Mouse (Mus musculus) liver, embryonic 16.5 days (tissue): Measurements from ENCODE around the gene Nrxn3. TPM values are rescaled to one million over a fixed set of nuclear protein-coding genes. Genes with fewer than 3 reads are reported as not detected.

Source experiments
- ATAC-seq: fragments of 200-750 bp; cut with Nextera tagmentation; 2 replicates; pipeline ENCODE4 v1.8.0; 2017; ENCODE audit warnings: low read depth, mild to moderate bottlenecking, moderate number of reproducible peaks, moderate library complexity
- H3K27ac ChIP-seq: fragments of 300-500 bp; sonication (generic); 2 replicates; pipeline ENCODE4 v1.5.1; 2014; ENCODE audit warnings: mild to moderate bottlenecking, low read length
- H3K27me3 ChIP-seq: fragments of 300-500 bp; sonication (generic); 2 replicates; pipeline ENCODE4 v1.6.1; 2014; ENCODE audit warnings: low read depth, low read length, mixed read lengths; ENCODE audit not compliant: control insufficient read depth, insufficient read depth
- H3K36me3 ChIP-seq: fragments of 300-500 bp; sonication (generic); 2 replicates; pipeline ENCODE4 v1.6.1; 2014; ENCODE audit warnings: mild to moderate bottlenecking; ENCODE audit not compliant: control insufficient read depth, insufficient read depth
- H3K4me1 ChIP-seq: fragments of 300-500 bp; sonication (generic); 2 replicates; pipeline ENCODE4 v1.6.1; 2014; ENCODE audit warnings: low read depth, low read length, mixed read lengths; ENCODE audit not compliant: control insufficient read depth
- H3K4me2 ChIP-seq: fragments of 300-500 bp; sonication (generic); 2 replicates; pipeline ENCODE4 v1.6.1; 2014; ENCODE audit warnings: low read depth, low read length, mixed read lengths
- H3K4me3 ChIP-seq: fragments of 300-500 bp; sonication (generic); 2 replicates; pipeline ENCODE4 v1.5.1; 2014; ENCODE audit warnings: low read depth, mild to moderate bottlenecking, low read length
- H3K9ac ChIP-seq: fragments of 300-500 bp; sonication (generic); 2 replicates; pipeline ENCODE4 v1.6.1; 2014; ENCODE audit warnings: low read depth, low read length
- H3K9me3 ChIP-seq: fragments of 300-500 bp; sonication (generic); replicated peaks from 2 replicates; pipeline ENCODE4 v1.6.1; 2016; ENCODE audit warnings: low read length; ENCODE audit not compliant: control insufficient read depth
- WGBS: fragments of 180-500 bp; shearing (Covaris S2); extraction: QIAGEN DNeasy Blood & Tissue Kit; methylation state at CpG from one replicate; pipeline ENCODE4 v1.1.7; 2014; ENCODE audit not compliant: insufficient replicate concordance; 5-methylcytosine and 5-hydroxymethylcytosine counted together
- polyA plus RNA-seq: library from polyadenylated mRNA; unstranded; fragments of >200 nt; fragmentation: Nextera tagmentation; extraction: Ambion mirVana; gene quantifications from 2 replicates; pipeline ENCODE4 v1.2.1, GENCODE M21; 2015

Gene Nrxn3
- polyA plus RNA-seq, 1 experiment from 2014 or later = 0.25 TPM

DNA sequence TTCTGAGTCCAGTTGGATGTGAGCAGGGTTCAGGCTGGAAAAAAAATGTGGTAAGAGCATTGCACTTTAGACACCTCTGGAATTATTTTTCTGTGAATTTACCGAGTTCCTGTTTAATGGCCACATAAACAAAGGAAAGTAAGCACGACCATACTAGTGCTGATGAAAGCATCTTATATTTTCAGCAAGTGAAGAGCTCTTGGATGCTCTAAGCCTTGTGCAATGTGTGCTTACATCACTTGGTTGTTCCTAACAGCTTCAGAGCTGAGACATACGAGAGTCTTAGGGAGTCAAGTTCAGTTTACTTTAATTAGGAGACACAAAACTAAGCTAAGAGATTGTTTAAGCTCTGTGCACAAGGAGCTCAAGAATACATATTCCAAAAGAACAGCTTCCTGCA, 1231.0 kb downstream of the Nrxn3 start:
- H3K9ac ChIP-seq = no peak overlapping the region
- H3K4me2 ChIP-seq = no peak overlapping the region
- no peak for ATAC-seq
- 27% methylated on average over 3 of the region's 3 CpGs for WGBS
- H3K27ac ChIP-seq = no peak overlapping the region
- no peaks in the 10 kb centered on the region for H3K4me1 ChIP-seq
- H3K27me3 ChIP-seq = no peaks in the 10 kb centered on the region
- H3K4me3 ChIP-seq = no peak overlapping the region
- H3K9me3 ChIP-seq = no peaks in the 10 kb centered on the region
- no peaks in the 10 kb centered on the region for H3K36me3 ChIP-seq

DNA sequence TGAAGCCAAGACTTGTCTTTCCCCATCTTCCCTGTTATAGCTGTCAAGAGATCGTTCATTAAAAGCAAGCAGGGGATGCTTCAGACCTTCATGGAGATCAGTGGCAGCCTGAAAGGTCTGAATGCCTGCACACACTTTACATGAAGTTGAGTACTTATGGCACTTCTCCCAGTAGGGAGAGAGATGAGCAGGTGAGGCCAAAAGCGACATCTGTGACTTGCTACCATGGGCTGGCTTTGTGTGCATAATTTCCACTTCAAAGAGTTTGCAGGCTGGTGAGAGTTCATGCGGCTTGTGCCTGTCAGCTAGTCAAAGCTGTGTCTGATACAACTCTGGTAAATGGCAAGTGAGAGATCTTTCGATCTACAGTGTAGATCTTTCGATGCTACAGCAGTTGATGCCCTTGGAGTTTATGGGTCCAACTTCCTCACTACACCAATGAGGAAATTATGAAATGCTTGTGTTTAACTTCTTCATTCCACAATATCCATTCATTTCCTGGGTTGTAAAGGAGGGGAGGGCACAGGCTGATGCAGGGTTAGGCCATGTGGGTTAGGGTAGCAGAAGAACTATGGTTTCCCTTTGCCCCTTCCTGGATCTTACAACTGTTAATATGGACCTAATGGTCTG, 1231.9 kb downstream of the Nrxn3 start:
- Histone ChIP-seq H3K9me3 (no peaks in the 10 kb centered on the region), H3K27ac (no peak overlapping the region), H3K9ac (no peak overlapping the region), H3K27me3 (no peaks in the 10 kb centered on the region), H3K36me3 (no peaks in the 10 kb centered on the region), H3K4me1 (no peaks in the 10 kb centered on the region), H3K4me2 (no peak overlapping the region), H3K4me3 (no peak overlapping the region)
- WGBS = 47% methylated on average over 5 of the region's 5 CpGs
- ATAC-seq = no peak

DNA sequence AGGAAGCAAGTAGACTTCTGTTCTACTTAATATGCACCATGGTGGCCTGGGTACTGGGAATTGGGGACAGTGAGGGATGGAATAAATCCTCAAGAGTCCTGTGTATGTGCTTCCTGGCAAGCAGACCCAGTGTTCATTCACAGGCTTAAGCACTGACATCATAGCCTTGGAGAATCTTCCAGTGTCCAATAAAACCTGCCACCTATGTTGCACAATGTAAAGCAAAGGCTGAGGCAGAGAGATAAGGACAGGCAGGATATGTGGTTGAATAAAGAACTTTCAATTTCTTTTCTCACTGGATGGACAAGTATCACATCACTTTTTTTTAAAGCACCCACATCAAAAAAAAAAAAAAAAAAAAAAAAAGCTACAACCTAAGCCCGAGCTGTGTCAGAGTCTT, 1240.4 kb downstream of the Nrxn3 start:
- 25% methylated on average over 1 of the region's 1 CpGs for WGBS
- Histone ChIP-seq H3K27me3 (no peaks in the 10 kb centered on the region), H3K9ac (no peak overlapping the region), H3K9me3 (no peaks in the 10 kb centered on the region), H3K4me3 (no peak overlapping the region), H3K4me1 (no peaks in the 10 kb centered on the region), H3K27ac (no peak overlapping the region), H3K4me2 (no peak overlapping the region), H3K36me3 (no peaks in the 10 kb centered on the region)
- no peak for ATAC-seq

DNA sequence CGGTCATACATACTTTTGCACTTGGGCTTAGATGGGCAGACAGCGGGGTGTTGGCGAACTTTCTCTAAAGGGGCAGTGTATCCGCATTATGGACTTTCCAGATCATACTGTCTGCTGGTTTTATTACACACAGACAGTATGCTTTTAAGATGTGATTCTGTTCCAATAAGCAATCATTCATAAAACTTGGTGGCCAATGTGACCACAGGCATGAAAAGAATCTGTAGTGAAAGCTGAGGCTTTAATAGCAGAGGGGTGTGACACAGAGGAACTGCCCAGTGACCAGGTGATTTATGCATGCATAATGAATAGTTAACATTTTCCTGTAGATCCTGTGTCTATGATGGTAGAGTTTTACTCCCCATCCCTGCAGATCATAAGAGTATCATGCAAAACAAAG, 1254.0 kb downstream of the Nrxn3 start:
- Histone ChIP-seq H3K9me3 (no peaks in the 10 kb centered on the region), H3K27ac (no peak overlapping the region), H3K4me3 (no peak overlapping the region), H3K9ac (no peak overlapping the region), H3K36me3 (no peaks in the 10 kb centered on the region), H3K27me3 (no peaks in the 10 kb centered on the region), H3K4me2 (no peak overlapping the region), H3K4me1 (no peaks in the 10 kb centered on the region)
- 75% methylated on average over 4 of the region's 4 CpGs for WGBS
- ATAC-seq = no peak

DNA sequence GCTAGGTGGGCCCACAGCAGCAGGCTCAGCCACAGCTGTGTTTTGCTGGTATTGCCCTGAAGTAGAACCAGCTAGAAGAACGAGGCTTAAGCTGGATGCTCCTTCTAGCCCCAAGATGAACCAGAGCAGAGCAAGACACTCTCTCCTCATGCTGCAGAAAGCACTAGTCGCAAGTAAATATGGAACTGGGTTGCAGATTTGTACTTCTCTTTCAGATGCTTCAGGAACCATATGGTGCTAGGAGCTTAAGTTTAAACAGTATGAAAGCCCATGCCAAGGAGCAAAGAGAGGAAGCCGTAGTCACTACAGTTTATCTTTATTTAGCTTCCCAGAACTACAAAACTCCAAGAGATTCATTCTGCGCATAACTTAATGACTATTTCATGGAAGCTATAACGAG, 1254.8 kb downstream of the Nrxn3 start:
- no peaks in the 10 kb centered on the region for H3K27me3 ChIP-seq
- no peaks in the 10 kb centered on the region for H3K36me3 ChIP-seq
- no peaks in the 10 kb centered on the region for H3K4me1 ChIP-seq
- no peak overlapping the region for H3K27ac ChIP-seq
- H3K9me3 ChIP-seq = no peaks in the 10 kb centered on the region
- 54% methylated on average over 5 of the region's 5 CpGs for WGBS
- no peak overlapping the region for H3K9ac ChIP-seq
- ATAC-seq = no peak
- H3K4me2 ChIP-seq = no peak overlapping the region
- H3K4me3 ChIP-seq = no peak overlapping the region

DNA sequence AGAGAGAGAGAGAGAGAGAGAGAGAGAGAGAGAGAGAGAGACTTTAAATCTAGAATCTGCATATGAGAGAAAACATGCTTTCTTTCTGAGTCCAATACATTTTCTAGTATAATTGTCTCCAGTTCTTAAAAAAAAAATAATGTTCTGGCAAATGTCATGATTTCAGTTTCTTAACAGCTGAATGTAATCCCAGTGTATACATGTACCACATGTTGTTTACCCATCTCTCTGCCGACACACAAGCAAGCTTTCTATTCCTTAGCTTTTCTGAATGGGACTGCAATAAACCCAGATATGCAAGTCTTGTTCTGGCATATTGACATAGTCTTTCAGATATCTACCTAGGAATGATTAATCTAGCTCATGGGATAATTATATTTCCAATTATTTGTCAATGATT, 1256.5 kb downstream of the Nrxn3 start:
- 81% methylated on average over 1 of the region's 1 CpGs for WGBS
- Histone ChIP-seq H3K27ac (no peak overlapping the region), H3K4me3 (no peak overlapping the region), H3K4me2 (no peak overlapping the region), H3K9me3 (no peaks in the 10 kb centered on the region), H3K36me3 (no peaks in the 10 kb centered on the region), H3K9ac (no peak overlapping the region), H3K4me1 (no peaks in the 10 kb centered on the region), H3K27me3 (no peaks in the 10 kb centered on the region)
- no peak for ATAC-seq

DNA sequence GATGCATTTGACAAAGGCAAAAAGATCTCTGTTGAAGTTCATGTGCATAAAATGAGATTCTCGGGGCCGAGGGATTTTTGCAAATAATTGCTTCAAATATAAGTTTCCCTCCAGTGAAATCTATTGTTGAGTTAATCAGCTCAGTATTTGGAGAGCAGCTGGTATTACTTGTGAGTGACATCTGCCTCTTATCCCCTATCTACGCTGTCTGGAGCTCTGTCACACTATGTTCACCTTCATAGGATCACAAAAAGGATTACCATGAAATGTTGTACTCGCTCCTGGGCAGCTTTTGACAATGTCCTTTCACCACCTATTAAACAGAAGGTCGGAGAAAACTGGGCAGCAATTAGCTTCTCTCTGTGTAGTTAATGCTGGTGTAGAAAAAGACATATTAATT, 1259.8 kb downstream of the Nrxn3 start:
- Histone ChIP-seq H3K4me3 (no peak overlapping the region), H3K4me2 (no peak overlapping the region), H3K27ac (no peak overlapping the region), H3K9me3 (no peaks in the 10 kb centered on the region), H3K36me3 (no peaks in the 10 kb centered on the region), H3K4me1 (no peaks in the 10 kb centered on the region), H3K27me3 (no peaks in the 10 kb centered on the region), H3K9ac (no peak overlapping the region)
- ATAC-seq = no peak
- 61% methylated on average over 5 of the region's 5 CpGs for WGBS

DNA sequence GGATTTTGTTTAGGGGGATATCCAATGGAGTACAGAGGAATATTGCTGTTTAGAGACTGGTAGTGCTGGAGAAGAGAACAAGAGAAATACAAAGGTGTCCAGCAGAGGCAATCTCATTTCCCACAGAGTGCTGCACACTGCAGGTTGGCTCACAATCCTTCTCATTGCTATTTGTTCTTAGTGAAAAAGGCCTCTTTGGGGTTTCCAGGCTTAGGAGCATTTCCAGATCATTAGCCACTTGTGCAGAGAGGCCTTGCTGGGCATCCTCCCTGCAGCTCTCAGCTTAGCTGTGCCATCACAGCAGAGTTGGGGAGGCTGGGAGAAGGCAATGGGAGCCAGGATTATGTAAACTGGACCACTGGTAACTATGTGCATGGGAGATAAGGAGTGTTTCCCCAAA, 1260.7 kb downstream of the Nrxn3 start:
- no peaks in the 10 kb centered on the region for H3K36me3 ChIP-seq
- ATAC-seq = no peak
- H3K4me2 ChIP-seq = no peak overlapping the region
- H3K27ac ChIP-seq = no peak overlapping the region
- no peak overlapping the region for H3K9ac ChIP-seq
- no peaks in the 10 kb centered on the region for H3K27me3 ChIP-seq
- no peaks in the 10 kb centered on the region for H3K4me1 ChIP-seq
- H3K4me3 ChIP-seq = no peak overlapping the region
- H3K9me3 ChIP-seq = no peaks in the 10 kb centered on the region

DNA sequence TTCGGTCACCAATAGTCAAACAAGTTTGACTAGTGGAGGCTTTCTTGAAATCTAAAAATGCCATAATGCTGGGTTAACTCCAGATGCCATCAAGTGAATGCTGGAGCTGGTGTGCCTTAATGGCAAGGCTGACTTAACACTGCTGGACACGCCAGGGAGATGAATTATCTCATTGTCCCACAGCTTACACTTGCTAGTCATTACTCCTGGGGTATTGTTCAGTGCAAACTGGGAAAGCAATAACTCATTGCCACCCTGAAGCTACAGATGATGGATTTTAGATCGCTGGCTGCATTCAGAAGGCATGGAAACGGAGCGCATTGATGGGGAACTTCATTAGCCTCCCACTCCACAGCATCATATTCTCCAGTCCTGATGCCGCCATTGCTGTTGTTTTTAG, 1263.5 kb downstream of the Nrxn3 start:
- H3K4me1 ChIP-seq = no peaks in the 10 kb centered on the region
- no peak overlapping the region for H3K27ac ChIP-seq
- no peaks in the 10 kb centered on the region for H3K36me3 ChIP-seq
- no peak for ATAC-seq
- H3K9ac ChIP-seq = no peak overlapping the region
- 56% methylated on average over 6 of the region's 6 CpGs for WGBS
- no peak overlapping the region for H3K4me3 ChIP-seq
- no peak overlapping the region for H3K4me2 ChIP-seq
- no peaks in the 10 kb centered on the region for H3K27me3 ChIP-seq
- H3K9me3 ChIP-seq = no peaks in the 10 kb centered on the region
